Comparison of ENCODE assay signal across 8 mouse cellular contexts in genomic region chr4:132178630-132179059, GRCm38 (mm10). TPM values are rescaled to one million over a fixed set of nuclear protein-coding genes. Genes with fewer than 3 reads are reported as not detected.
A peak's percentile ranks its signal among the peaks of the same experiment; 100 is the strongest.
DNase-seq lines count a peak whose midpoint lies in the region; ATAC-seq and TF ChIP-seq lines count a peak whose summit lies in the region.

No protein-coding gene starts in this region.

- H3K4me3 ChIP-seq in heart, embryonic 12.5 days, result no peak overlapping the region
- H3K4me3 ChIP-seq in kidney, embryonic 16.5 days (ENCODE audit: low read length), result no peak overlapping the region
- H3K4me3 ChIP-seq in lung, adult 2 months (replicated peaks; ENCODE audit: extremely low read depth, low read depth, low read length), result no peak overlapping the region
- H3K4me3 ChIP-seq in neural tube, embryonic 14.5 days (ENCODE audit: low read depth, low read length), result no peak overlapping the region

- TF ChIP-seq POLR2A in lung, adult 2 months (IDR thresholded peaks at IDR 0.05; ENCODE audit: borderline replicate concordance, extremely low read depth, low read depth, low read length), result no peak

- H3K27me3 ChIP-seq in heart, embryonic 12.5 days (replicated peaks), result no peaks in the 10 kb centered on the region
- H3K27me3 ChIP-seq in kidney, embryonic 16.5 days (ENCODE audit: insufficient read depth, low read length), result no peaks in the 10 kb centered on the region
- no peaks in the 10 kb centered on the region for H3K27me3 ChIP-seq in neural tube, embryonic 14.5 days (ENCODE audit: control insufficient read depth, insufficient read depth, low read length)

- 6% methylated on average over 10 of the region's 10 CpGs for WGBS in heart, embryonic 12.5 days
- WGBS in kidney, embryonic 16.5 days, result 7% methylated on average over 10 of the region's 10 CpGs
- WGBS in lung, adult 2 months, result 4% methylated on average over 10 of the region's 10 CpGs
- 10% methylated on average over 10 of the region's 10 CpGs for WGBS in neural tube, embryonic 14.5 days

- no peak overlapping the region for H3K27ac ChIP-seq in heart, embryonic 12.5 days (ENCODE audit: poor library complexity, severe bottlenecking)
- no peak overlapping the region for H3K27ac ChIP-seq in kidney, embryonic 16.5 days (ENCODE audit: low read length)
- no peak overlapping the region for H3K27ac ChIP-seq in neural tube, embryonic 14.5 days (ENCODE audit: low read depth, low read length)

- TF ChIP-seq CTCF in lung, adult 2 months (IDR thresholded peaks at IDR 0.05; ENCODE audit: insufficient read depth, low read length), result peak; percentile 39; the same call in 1 of the 2 replicates

- DNase-seq in B cell, adult 2 months, result peak; percentile 77 to 78
- peak; percentile 79 for DNase-seq in NIH3T3 (ENCODE audit: low read depth)
- peak; percentile 34 for DNase-seq in lung, adult 2 months
- peak; percentile 55 for DNase-seq in thymus, postnatal 25 days

- no peaks in the 10 kb centered on the region for H3K4me1 ChIP-seq in heart, embryonic 12.5 days (replicated peaks)
- H3K4me1 ChIP-seq in kidney, embryonic 16.5 days (ENCODE audit: insufficient read depth, low read length), result peaks cover 8% of the 10 kb centered on the region
- H3K4me1 ChIP-seq in lung, adult 2 months (ENCODE audit: control insufficient read depth, insufficient read depth, low read length), result no peaks in the 10 kb centered on the region
- H3K4me1 ChIP-seq in neural tube, embryonic 14.5 days (ENCODE audit: control insufficient read depth, insufficient read depth, low read length), result no peaks in the 10 kb centered on the region

- no peak overlapping the region for H3K9ac ChIP-seq in heart, embryonic 12.5 days
- no peak overlapping the region for H3K9ac ChIP-seq in kidney, embryonic 16.5 days (replicated peaks; ENCODE audit: low read length)
- H3K9ac ChIP-seq in neural tube, embryonic 14.5 days (replicated peaks; ENCODE audit: low read depth, low read length), result no peak overlapping the region

- peaks cover 16% of the 10 kb centered on the region for H3K36me3 ChIP-seq in heart, embryonic 12.5 days
- H3K36me3 ChIP-seq in kidney, embryonic 16.5 days (ENCODE audit: insufficient read depth, low read length), result 0 out of 2 replicates have a peak, but pooled peaks cover 8% of the 10 kb centered on the region
- no peaks in the 10 kb centered on the region; the same call in none of the 2 replicates for H3K36me3 ChIP-seq in neural tube, embryonic 14.5 days (ENCODE audit: control insufficient read depth, insufficient read depth, low read length)

- peak overlapping the region; percentile 25; the same call in 1 of the 2 replicates for H3K4me2 ChIP-seq in heart, embryonic 12.5 days
- H3K4me2 ChIP-seq in kidney, embryonic 16.5 days (replicated peaks; ENCODE audit: low read depth, low read length), result no peak overlapping the region
- H3K4me2 ChIP-seq in neural tube, embryonic 14.5 days (ENCODE audit: low read depth, low read length), result no peak overlapping the region

- ATAC-seq in common myeloid progenitor, adult 5-6 weeks (replicated peaks; ENCODE audit: low read depth, poor library complexity, severe bottlenecking), result peak; percentile 86
- peak; percentile 58; the same call in 1 of the 2 replicates for ATAC-seq in heart, embryonic 12.5 days (ENCODE audit: insufficient number of reproducible peaks, low FRiP score)
- ATAC-seq in kidney, embryonic 16.5 days (ENCODE audit: low FRiP score, low TSS enrichment), result peak; percentile 89
- ATAC-seq in neural tube, embryonic 14.5 days (ENCODE audit: low read depth), result peak; percentile 87

- H3K9me3 ChIP-seq in heart, embryonic 12.5 days (replicated peaks), result no peaks in the 10 kb centered on the region
- H3K9me3 ChIP-seq in kidney, embryonic 16.5 days (ENCODE audit: low read length), result no peaks in the 10 kb centered on the region
- H3K9me3 ChIP-seq in neural tube, embryonic 14.5 days (ENCODE audit: control insufficient read depth, low read length), result no peaks in the 10 kb centered on the region

RNA-seq across cellular contexts. Expression of gene Ythdf2, which starts 33.5 kb away (rescaled TPM):
- total RNA-seq in common myeloid progenitor, adult 5-6 weeks (2017), result 61.5 and 70.9 TPM in 2 replicates
- 77.1 and 80.1 TPM in 2 replicates for polyA plus RNA-seq in heart, embryonic 12.5 days (2016; fragmentation: Nextera tagmentation; extraction: Ambion mirVana)
- polyA plus RNA-seq in kidney, embryonic 16.5 days (2015; fragmentation: Nextera tagmentation; extraction: Ambion mirVana), result 106 and 108 TPM in 2 replicates
- polyA plus RNA-seq in lung, adult 2 months (2012; rRNA removed), result 13.9 and 17.1 TPM in 2 replicates
- 124 and 127 TPM in 2 replicates for polyA plus RNA-seq in neural tube, embryonic 14.5 days (2014; fragmentation: Nextera tagmentation; extraction: Ambion mirVana)

RNA-seq across cellular contexts. Expression of gene Oprd1, which starts 34.4 kb away (rescaled TPM):
- total RNA-seq in common myeloid progenitor, adult 5-6 weeks (2017), result not detected in 2 replicates
- polyA plus RNA-seq in heart, embryonic 12.5 days (2016; fragmentation: Nextera tagmentation; extraction: Ambion mirVana), result 1.3 and 1.5 TPM in 2 replicates
- 0.06 and 0.19 TPM in 2 replicates for polyA plus RNA-seq in kidney, embryonic 16.5 days (2015; fragmentation: Nextera tagmentation; extraction: Ambion mirVana)
- 0.11 TPM in 2 replicates for polyA plus RNA-seq in lung, adult 2 months (2012; rRNA removed)
- polyA plus RNA-seq in neural tube, embryonic 14.5 days (2014; fragmentation: Nextera tagmentation; extraction: Ambion mirVana), result 0.63 and 0.95 TPM in 2 replicates
